Mouse (Mus musculus): ENCODE results near the gene Ak2. TPM values are rescaled to one million over a fixed set of nuclear protein-coding genes. Genes with fewer than 3 reads are reported as not detected.

The Ak2 gene
- polyA plus RNA-seq, 1 experiment from 2014 or later = 148 TPM

DNA sequence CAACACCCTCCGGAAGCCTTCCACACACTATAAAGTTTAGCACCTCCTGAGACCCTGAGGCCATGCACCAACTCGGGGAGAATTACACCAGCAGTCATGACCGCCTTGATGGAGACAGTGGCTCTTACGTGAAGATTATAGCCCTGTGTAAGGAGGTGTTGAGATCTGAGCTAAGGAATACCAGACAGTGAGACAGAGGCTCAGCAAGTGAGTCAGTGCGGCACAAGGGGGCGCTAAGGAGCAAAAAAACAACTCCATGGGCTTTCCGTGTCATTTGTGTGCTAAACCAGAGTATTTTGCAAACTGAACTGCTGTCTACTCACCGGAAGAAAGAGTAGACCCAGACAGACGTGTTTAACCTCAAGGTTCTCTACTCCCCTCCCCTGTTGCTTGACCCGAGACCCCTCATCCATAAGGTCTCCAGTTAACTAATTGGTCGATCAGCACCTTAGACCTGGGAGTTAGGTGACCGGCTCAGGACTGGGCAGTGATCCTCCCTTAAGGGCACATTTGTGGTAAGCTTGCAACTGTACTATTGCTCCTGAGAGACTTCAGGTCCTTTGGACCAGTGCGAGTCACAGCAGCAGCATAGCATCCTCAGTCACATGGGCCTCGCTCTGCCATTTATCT, 20.6 kb upstream of the Ak2 start:
- H3K4me3 ChIP-seq (ENCODE audit: low read depth, low read length) = no peak overlapping the region
- H3K9me3 ChIP-seq (ENCODE audit: low read depth, low read length) = no peaks in the 10 kb centered on the region
- peak; percentile 45; the same call in 1 of the 2 replicates for ATAC-seq (ENCODE audit: insufficient read depth)
- H3K4me2 ChIP-seq = no peak overlapping the region
- no peaks in the 10 kb centered on the region for H3K27me3 ChIP-seq (ENCODE audit: insufficient read depth, low read length)
- H3K9ac ChIP-seq = no peak overlapping the region
- peaks cover 5% of the 10 kb centered on the region; the same call in 1 of the 2 replicates for H3K4me1 ChIP-seq (ENCODE audit: insufficient read depth)
- WGBS = 38% methylated on average over 14 of the region's 14 CpGs
- peak; percentile 91 for DNase-seq
- no peaks in the 10 kb centered on the region for H3K36me3 ChIP-seq (ENCODE audit: insufficient read depth)
- no peak overlapping the region for H3K27ac ChIP-seq (ENCODE audit: low read depth)
- peak; percentile 81 for TF ChIP-seq CTCF (IDR thresholded peaks at IDR 0.05; ENCODE audit: low read depth)

DNA sequence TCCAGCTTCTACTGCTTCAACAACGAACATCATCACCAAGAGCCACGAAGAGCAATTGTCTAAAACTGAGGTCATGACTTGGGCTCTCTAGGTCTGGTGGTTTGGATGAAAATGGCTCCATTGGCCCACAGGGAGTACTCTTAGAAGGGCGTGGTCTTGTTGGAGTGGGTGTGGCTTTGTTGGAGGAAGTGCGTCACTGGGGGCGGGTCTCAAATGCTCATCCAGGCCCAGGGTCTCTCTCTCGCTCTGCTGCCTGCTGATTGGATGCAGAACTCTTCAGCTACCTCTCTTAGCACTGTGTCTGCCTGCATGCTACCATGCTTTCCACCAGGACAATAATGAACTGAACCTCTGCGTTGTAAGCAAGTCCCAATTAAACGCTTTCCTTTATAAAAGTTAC, 17.1 kb upstream of the Ak2 start:
- no peak overlapping the region for H3K9ac ChIP-seq
- H3K4me1 ChIP-seq (ENCODE audit: insufficient read depth) = no peaks in the 10 kb centered on the region
- no peaks in the 10 kb centered on the region for H3K36me3 ChIP-seq (ENCODE audit: insufficient read depth)
- H3K4me2 ChIP-seq = no peak overlapping the region
- DNase-seq (no peak), ATAC-seq (ENCODE audit: insufficient read depth) (no peak)
- H3K9me3 ChIP-seq (ENCODE audit: low read depth, low read length) = no peaks in the 10 kb centered on the region
- no peaks in the 10 kb centered on the region for H3K27me3 ChIP-seq (ENCODE audit: insufficient read depth, low read length)
- 82% methylated on average over 8 of the region's 8 CpGs for WGBS
- no peak overlapping the region for H3K4me3 ChIP-seq (ENCODE audit: low read depth, low read length)
- no peak for TF ChIP-seq CTCF (IDR thresholded peaks at IDR 0.05; ENCODE audit: low read depth)
- H3K27ac ChIP-seq (ENCODE audit: low read depth) = no peak overlapping the region

DNA sequence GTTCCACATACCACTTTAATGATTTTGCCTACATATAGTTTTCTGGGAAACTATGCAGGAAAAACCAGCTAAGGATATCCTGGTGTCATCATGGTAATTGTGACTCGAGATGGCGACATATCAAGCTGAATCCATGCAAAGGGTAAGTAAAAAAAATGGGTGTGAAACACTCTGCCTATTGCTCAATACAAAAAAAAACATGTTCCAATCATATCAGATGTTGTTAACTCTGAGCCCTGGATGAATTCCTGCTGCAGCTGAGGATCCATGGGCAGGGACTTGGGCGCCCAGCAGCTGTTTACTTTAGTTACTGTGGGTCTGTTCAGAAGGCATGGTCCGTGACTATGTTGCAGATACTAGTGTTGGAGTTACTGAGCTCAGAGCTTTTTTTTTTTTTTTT, 15.2 kb upstream of the Ak2 start:
- Histone ChIP-seq H3K27me3 (ENCODE audit: insufficient read depth, low read length) (no peaks in the 10 kb centered on the region), H3K4me2 (no peak overlapping the region), H3K4me3 (ENCODE audit: low read depth, low read length) (no peak overlapping the region), H3K9me3 (ENCODE audit: low read depth, low read length) (no peaks in the 10 kb centered on the region), H3K9ac (no peak overlapping the region), H3K27ac (ENCODE audit: low read depth) (no peak overlapping the region), H3K36me3 (ENCODE audit: insufficient read depth) (no peaks in the 10 kb centered on the region), H3K4me1 (ENCODE audit: insufficient read depth) (no peaks in the 10 kb centered on the region)
- DNase-seq (no peak), ATAC-seq (ENCODE audit: insufficient read depth) (no peak)
- TF ChIP-seq CTCF (IDR thresholded peaks at IDR 0.05; ENCODE audit: low read depth) = no peak
- 79% methylated on average over 4 of the region's 4 CpGs for WGBS

DNA sequence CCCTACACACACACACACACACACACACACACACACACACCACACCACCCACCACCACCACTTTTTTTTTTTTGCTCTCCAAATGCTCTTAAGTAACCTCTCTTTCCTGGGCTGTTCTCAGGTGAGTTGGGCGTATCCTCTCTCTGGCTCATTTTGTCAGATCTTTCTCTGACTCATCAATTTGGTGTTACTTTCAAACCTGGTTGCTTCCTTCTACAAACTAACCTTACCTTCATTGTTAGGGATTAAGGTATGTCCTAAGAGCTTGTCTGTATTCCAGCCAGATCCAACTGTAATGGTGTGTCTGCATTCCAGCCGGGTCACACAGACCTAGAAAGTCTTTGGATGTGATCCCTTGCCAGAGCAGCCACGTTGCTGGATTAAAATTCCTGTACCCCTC, 14.5 kb upstream of the Ak2 start:
- H3K4me2 ChIP-seq = no peak overlapping the region
- DNase-seq (no peak), ATAC-seq (ENCODE audit: insufficient read depth) (no peak)
- H3K9me3 ChIP-seq (ENCODE audit: low read depth, low read length) = no peaks in the 10 kb centered on the region
- no peaks in the 10 kb centered on the region for H3K4me1 ChIP-seq (ENCODE audit: insufficient read depth)
- H3K27ac ChIP-seq (ENCODE audit: low read depth) = no peak overlapping the region
- WGBS = 65% methylated on average over 3 of the region's 3 CpGs
- H3K36me3 ChIP-seq (ENCODE audit: insufficient read depth) = no peaks in the 10 kb centered on the region
- H3K9ac ChIP-seq = no peak overlapping the region
- no peaks in the 10 kb centered on the region for H3K27me3 ChIP-seq (ENCODE audit: insufficient read depth, low read length)
- no peak overlapping the region for H3K4me3 ChIP-seq (ENCODE audit: low read depth, low read length)
- TF ChIP-seq CTCF (IDR thresholded peaks at IDR 0.05; ENCODE audit: low read depth) = no peak

DNA sequence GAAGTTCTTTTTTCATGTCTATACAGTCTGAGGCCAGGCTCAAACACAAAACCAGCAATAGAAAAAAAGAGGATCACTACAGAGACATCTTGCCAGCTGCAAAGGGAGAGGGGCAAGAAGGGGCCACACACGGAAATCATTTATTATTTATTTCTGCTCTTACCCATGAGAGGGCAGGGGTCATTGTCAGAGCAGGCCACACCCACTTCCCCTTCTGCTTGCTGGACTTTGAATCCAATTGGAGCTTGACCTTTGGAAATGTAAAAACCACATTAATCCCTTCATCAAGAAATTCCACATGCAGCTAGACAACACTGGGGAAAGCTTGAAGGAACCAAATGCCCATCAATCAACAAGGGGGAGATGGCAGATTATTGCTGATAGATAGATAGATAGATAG, 13.1 kb upstream of the Ak2 start:
- H3K27ac ChIP-seq (ENCODE audit: low read depth) = no peak overlapping the region
- H3K4me1 ChIP-seq (ENCODE audit: insufficient read depth) = no peaks in the 10 kb centered on the region
- H3K4me3 ChIP-seq (ENCODE audit: low read depth, low read length) = no peak overlapping the region
- no peaks in the 10 kb centered on the region for H3K36me3 ChIP-seq (ENCODE audit: insufficient read depth)
- ATAC-seq (ENCODE audit: insufficient read depth) (no peak), DNase-seq (no peak)
- H3K9ac ChIP-seq = no peak overlapping the region
- H3K27me3 ChIP-seq (ENCODE audit: insufficient read depth, low read length) = no peaks in the 10 kb centered on the region
- WGBS = 27% methylated on average over 1 of the region's 1 CpGs
- H3K4me2 ChIP-seq = no peak overlapping the region
- TF ChIP-seq CTCF (IDR thresholded peaks at IDR 0.05; ENCODE audit: low read depth) = no peak
- no peaks in the 10 kb centered on the region for H3K9me3 ChIP-seq (ENCODE audit: low read depth, low read length)

DNA sequence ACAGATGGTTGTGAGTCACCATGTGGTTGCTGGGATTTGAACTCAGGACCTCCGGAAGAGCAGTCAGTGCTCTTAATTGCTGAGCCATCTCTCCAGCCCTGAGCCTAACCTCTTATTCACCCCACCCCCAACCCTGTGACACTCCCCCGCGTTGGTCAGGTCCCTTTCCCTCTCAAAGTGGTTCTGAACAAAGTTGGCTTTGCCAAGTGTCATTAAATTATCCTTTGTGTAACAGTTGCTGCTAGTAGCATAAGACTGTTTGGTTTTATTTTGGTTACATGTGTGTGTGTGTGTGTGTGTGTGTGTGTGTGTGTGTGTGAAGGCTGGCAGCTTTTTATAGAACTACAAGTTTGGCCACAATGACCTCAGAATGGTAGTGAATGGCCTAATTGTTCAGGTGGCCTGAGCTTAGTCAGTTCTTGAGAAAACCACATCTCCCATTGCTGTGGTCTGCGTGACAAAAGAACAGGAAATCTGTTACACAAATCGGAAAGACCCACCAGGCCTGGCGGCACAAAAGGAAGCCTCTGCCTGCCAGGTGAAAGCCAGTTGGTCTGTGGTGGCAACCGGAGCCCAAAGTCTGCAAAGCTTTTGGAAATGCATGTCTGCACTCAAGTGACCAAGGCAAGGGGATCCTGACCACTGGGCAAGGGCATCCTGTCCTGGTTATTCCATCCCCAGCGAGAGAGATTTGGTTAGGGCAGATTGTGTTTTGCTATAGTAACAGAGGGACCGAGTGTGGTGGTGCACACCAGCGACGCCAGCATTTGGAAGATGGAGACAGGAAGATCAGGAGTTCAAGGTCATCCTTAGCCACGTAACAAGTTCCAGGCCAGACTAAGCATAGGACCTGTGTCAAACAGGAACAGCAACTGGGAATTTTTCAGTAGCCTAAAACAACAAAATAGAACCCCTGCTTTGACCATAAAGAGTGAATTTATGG, 10.6 kb upstream of the Ak2 start:
- Histone ChIP-seq H3K4me2 (no peak overlapping the region), H3K27me3 (ENCODE audit: insufficient read depth, low read length) (no peaks in the 10 kb centered on the region), H3K4me1 (ENCODE audit: insufficient read depth) (no peaks in the 10 kb centered on the region), H3K4me3 (ENCODE audit: low read depth, low read length) (no peak overlapping the region), H3K36me3 (ENCODE audit: insufficient read depth) (no peaks in the 10 kb centered on the region), H3K9ac (no peak overlapping the region), H3K9me3 (ENCODE audit: low read depth, low read length) (no peaks in the 10 kb centered on the region), H3K27ac (ENCODE audit: low read depth) (no peak overlapping the region)
- DNase-seq = no peak
- no peak for ATAC-seq (ENCODE audit: insufficient read depth)
- no peak for TF ChIP-seq CTCF (IDR thresholded peaks at IDR 0.05; ENCODE audit: low read depth)
- 73% methylated on average over 12 of the region's 12 CpGs for WGBS

DNA sequence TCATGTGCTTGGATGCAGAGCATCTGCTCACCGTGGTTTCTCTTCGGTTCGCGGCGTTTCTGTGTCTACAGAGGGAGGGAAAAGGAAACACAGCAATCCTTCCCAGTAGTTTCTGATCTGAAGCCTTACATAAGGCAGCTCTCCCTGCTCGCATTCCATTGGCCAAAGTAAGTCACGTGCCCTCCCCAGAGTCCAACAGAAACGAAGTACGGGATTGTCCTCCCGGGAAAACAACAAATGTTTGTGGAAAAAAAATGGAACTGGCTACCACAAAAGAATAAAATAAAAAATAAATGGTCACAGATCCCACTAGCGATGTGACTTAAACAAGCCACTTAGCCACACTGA, 10.0 kb upstream of the Ak2 start:
- H3K9ac ChIP-seq = no peak overlapping the region
- DNase-seq (no peak), ATAC-seq (ENCODE audit: insufficient read depth) (no peak)
- H3K4me2 ChIP-seq = no peak overlapping the region
- H3K36me3 ChIP-seq (ENCODE audit: insufficient read depth) = no peaks in the 10 kb centered on the region
- WGBS = 73% methylated on average over 11 of the region's 11 CpGs
- no peak for TF ChIP-seq CTCF (IDR thresholded peaks at IDR 0.05; ENCODE audit: low read depth)
- no peak overlapping the region for H3K4me3 ChIP-seq (ENCODE audit: low read depth, low read length)
- H3K9me3 ChIP-seq (ENCODE audit: low read depth, low read length) = no peaks in the 10 kb centered on the region
- H3K4me1 ChIP-seq (ENCODE audit: insufficient read depth) = no peaks in the 10 kb centered on the region
- H3K27ac ChIP-seq (ENCODE audit: low read depth) = no peak overlapping the region
- H3K27me3 ChIP-seq (ENCODE audit: insufficient read depth, low read length) = no peaks in the 10 kb centered on the region
